Mouse (Mus musculus) bone marrow, adult 2 months (tissue): ENCODE data around the gene Tctn1. TPM values are rescaled to one million over a fixed set of nuclear protein-coding genes. Genes with fewer than 3 reads are reported as not detected.

Source experiments
- H3K27ac ChIP-seq: fragments of 200-500 bp; 2 replicates; pipeline ENCODE4 v1.5.1; 2012; ENCODE audit warnings: low read depth, mild to moderate bottlenecking, control low read depth, inconsistent platforms, low read length; ENCODE audit not compliant: control insufficient read depth, poor library complexity, insufficient read depth
- H3K4me1 ChIP-seq: fragments of 200-500 bp; 2 replicates; pipeline ENCODE4 v1.6.1; 2011; ENCODE audit warnings: low read length; ENCODE audit not compliant: control insufficient read depth, insufficient read depth
- H3K4me3 ChIP-seq: fragments of 200-500 bp; replicated peaks from 2 replicates; pipeline ENCODE3; 2011; ENCODE audit warnings: mild to moderate bottlenecking, low read depth, low read length, control low read depth; ENCODE audit not compliant: control insufficient read depth
- CTCF ChIP-seq: fragments of 200-500 bp; IDR thresholded peaks from 2 replicates; pipeline ENCODE4 v1.5.1; 2011; ENCODE audit warnings: low read length, control low read depth; ENCODE audit not compliant: control insufficient read depth, insufficient read depth
- POLR2A ChIP-seq: fragments of 200-500 bp; IDR thresholded peaks from 2 replicates; pipeline ENCODE4 v1.6.1; 2011; ENCODE audit warnings: low read depth, mild to moderate bottlenecking, control low read depth, low read length, borderline replicate concordance; ENCODE audit not compliant: control insufficient read depth
- WGBS: fragments of 180-500 bp; shearing (Covaris S2); methylation state at CpG from one replicate; pipeline ENCODE4 v1.1.7; 2018; 5-methylcytosine and 5-hydroxymethylcytosine counted together
- polyA plus RNA-seq: library from polyadenylated mRNA; stranded (reverse); fragments of >200 nt; gene quantifications from 2 replicates; pipeline ENCODE4 v1.2.4, GENCODE M21; 2011; ENCODE audit warnings: low replicate concordance; ENCODE audit not compliant: missing spikeins, insufficient read depth, insufficient read length

The Tctn1 gene
- polyA plus RNA-seq, 1 experiment, result 17.7 TPM

- WGBS, result 35% methylated on average over 4 of the region's 4 CpGs
- peaks cover 1% of the 10 kb centered on the region; the same call in 1 of the 2 replicates for H3K4me1 ChIP-seq
- no peak for TF ChIP-seq POLR2A
- peak; percentile 37; the same call in 1 of the 2 replicates for TF ChIP-seq CTCF
- no peak overlapping the region for H3K4me3 ChIP-seq
- H3K27ac ChIP-seq, result peak overlapping the region; percentile 46
These were observed 71.9 kb downstream of the Tctn1 start for GRCm38 (mm10) chr5:122192347-122192746.

GRCm38 (mm10) chr5:122191269-122192063, 72.8 kb downstream of the Tctn1 start:
- Histone ChIP-seq H3K4me3 (no peak overlapping the region), H3K27ac (no peak overlapping the region), H3K4me1 (peaks cover 1% of the 10 kb centered on the region; the same call in 1 of the 2 replicates)
- TF ChIP-seq CTCF, result no peak
- no peak for TF ChIP-seq POLR2A
- WGBS, result 70% methylated on average over 12 of the region's 12 CpGs

- WGBS, result 78% methylated on average over 7 of the region's 7 CpGs
- no peak overlapping the region for H3K4me3 ChIP-seq
- TF ChIP-seq CTCF (no peak), POLR2A (no peak)
- H3K4me1 ChIP-seq, result peaks cover 2% of the 10 kb centered on the region; the same call in 1 of the 2 replicates
- H3K27ac ChIP-seq, result no peak overlapping the region
These were observed 73.8 kb downstream of the Tctn1 start for GRCm38 (mm10) chr5:122190465-122190864.

GRCm38 (mm10) chr5:122189115-122189514, 75.1 kb downstream of the Tctn1 start:
- H3K4me1 ChIP-seq, result peaks cover 3% of the 10 kb centered on the region; the same call in 1 of the 2 replicates
- H3K4me3 ChIP-seq, result no peak overlapping the region
- no peak for TF ChIP-seq CTCF
- TF ChIP-seq POLR2A, result no peak
- H3K27ac ChIP-seq, result no peak overlapping the region
- 10% methylated on average over 3 of the region's 3 CpGs for WGBS

Other genes starting within 250 kb of the Tctn1 start
- gene Cux2, start 214.4 kb downstream of the Tctn1 start, polyA plus RNA-seq, result 0.41 and 1.2 TPM in 2 replicates
- 4.3 and 6.0 TPM in 2 replicates for gene Myl2, start 163.5 kb downstream of the Tctn1 start, polyA plus RNA-seq
- 4.5 and 8.2 TPM in 2 replicates for gene Ccdc63, start 123.6 kb downstream of the Tctn1 start, polyA plus RNA-seq
- 221 and 312 TPM in 2 replicates for gene Ppp1cc, start 106.2 kb downstream of the Tctn1 start, polyA plus RNA-seq
- gene Hvcn1, start 57.7 kb downstream of the Tctn1 start, polyA plus RNA-seq, result 18.2 and 30.0 TPM in 2 replicates
- gene Pptc7, start 19.9 kb upstream of the Tctn1 start, polyA plus RNA-seq, result 5.0 and 7.2 TPM in 2 replicates
- 2.1 and 4.1 TPM in 2 replicates for gene Rad9b, start 89.8 kb upstream of the Tctn1 start, polyA plus RNA-seq
- gene Vps29, start 89.9 kb upstream of the Tctn1 start, polyA plus RNA-seq, result 32.0 and 34.8 TPM in 2 replicates
- 12.9 and 16.1 TPM in 2 replicates for gene Gpn3, start 107.4 kb upstream of the Tctn1 start, polyA plus RNA-seq
- gene Fam216a, start 107.9 kb upstream of the Tctn1 start, polyA plus RNA-seq, result 14.6 and 16.4 TPM in 2 replicates
- gene Arpc3, start 127.4 kb upstream of the Tctn1 start, polyA plus RNA-seq, result 280 and 397 TPM in 2 replicates
- gene Anapc7, start 157.2 kb upstream of the Tctn1 start, polyA plus RNA-seq, result 17.7 and 17.8 TPM in 2 replicates
- gene Atp2a2, start 237.8 kb upstream of the Tctn1 start, polyA plus RNA-seq, result 19.9 and 35.8 TPM in 2 replicates